Mouse (Mus musculus) ES-E14 (cell line): ENCODE results near the gene Suco. TPM values are rescaled to one million over a fixed set of nuclear protein-coding genes. Genes with fewer than 3 reads are reported as not detected.

Source experiments
- DNase-seq: peaks from one replicate; pipeline ENCODE4 v3.0.0-alpha.2; 2013; ENCODE audit warnings: low read depth, low spot score
- H3K27ac ChIP-seq: 2 replicates; pipeline ENCODE4 v1.5.1; 2012; ENCODE audit warnings: low read depth, mild to moderate bottlenecking, low read length, moderate library complexity, mixed read lengths; ENCODE audit not compliant: poor library complexity, insufficient read depth, severe bottlenecking
- H3K36me3 ChIP-seq: 2 replicates; pipeline ENCODE4 v1.6.1; 2012; ENCODE audit warnings: mild to moderate bottlenecking, low read length, moderate library complexity, mixed read lengths; ENCODE audit not compliant: control insufficient read depth, poor library complexity, insufficient read depth, severe bottlenecking
- H3K4me1 ChIP-seq, 2 experiments: fragments of 150-350 bp in 1 of 2; sonication (generic) in 1 of 2; 2 replicates each; pipeline ENCODE4 v1.6.1; 2012; ENCODE audit warnings: low read length in 2 of 2, mild to moderate bottlenecking in 1 of 2, mixed read lengths in 1 of 2; ENCODE audit not compliant: control insufficient read depth in 2 of 2, insufficient read depth in 2 of 2, poor library complexity in 1 of 2
- H3K4me3 ChIP-seq, 2 experiments: fragments of 150-350 bp in 1 of 2; sonication (generic) in 1 of 2; 2 replicates each; pipeline ENCODE4 v1.5.1; 2012; ENCODE audit warnings: low read length in 2 of 2, low read depth in 1 of 2, mild to moderate bottlenecking in 1 of 2, mixed read lengths in 1 of 2; ENCODE audit not compliant: insufficient read depth in 1 of 2, poor library complexity in 1 of 2, severe bottlenecking in 1 of 2
- H3K9ac ChIP-seq: 2 replicates; pipeline ENCODE4 v1.6.1; 2012; ENCODE audit warnings: low read depth, mild to moderate bottlenecking, low read length, mixed read lengths; ENCODE audit not compliant: poor library complexity, insufficient read depth, severe bottlenecking
- H3K9me3 ChIP-seq: fragments of 150-350 bp; sonication (generic); 2 replicates; pipeline ENCODE4 v1.6.1; 2012; ENCODE audit warnings: low read depth, mild to moderate bottlenecking, low read length; ENCODE audit not compliant: control insufficient read depth, insufficient read depth
- CHD2 ChIP-seq: IDR thresholded peaks from 2 replicates; pipeline ENCODE4 v1.6.1; 2014; ENCODE audit warnings: mild to moderate bottlenecking, low read depth, low read length, inconsistent platforms
- HCFC1 ChIP-seq: IDR thresholded peaks from 2 replicates; pipeline ENCODE4 v1.6.1; 2012; ENCODE audit warnings: low read length, inconsistent platforms, borderline replicate concordance; ENCODE audit not compliant: insufficient read depth
- MAFK ChIP-seq: IDR thresholded peaks from 2 replicates; pipeline ENCODE4 v1.6.1; 2014; ENCODE audit warnings: mild to moderate bottlenecking, low read depth, low read length, inconsistent platforms; ENCODE audit not compliant: insufficient read depth
- ZC3H11A ChIP-seq: IDR thresholded peaks from 2 replicates; pipeline ENCODE4 v1.6.1; 2012; ENCODE audit warnings: low read depth, mild to moderate bottlenecking, inconsistent platforms, low read length, borderline replicate concordance
- ZNF384 ChIP-seq: IDR thresholded peaks from 2 replicates; pipeline ENCODE4 v1.6.1; 2012; ENCODE audit warnings: low read depth, low read length, inconsistent platforms
- in situ Hi-C, 2 experiments: fragments of 600-800 bp; cut with MboI; formaldehyde crosslinking; loops; one replicate each; pipeline ENCODE4 v1.15.1; 2025; ENCODE audit warnings: low sequenced_read_pairs in 2 of 2, inconsistent platforms in 1 of 2; ENCODE audit not compliant: unreplicated experiment in 2 of 2
- total RNA-seq: library from RNA; depleted of rRNA; stranded (reverse); fragments of 300-350 nt; gene quantifications from 2 replicates; pipeline ENCODE4 v1.2.3, GENCODE M21; 2012; rRNA removed

Suco gene
- total RNA-seq: 48.2 and 56.9 TPM in 2 replicates

- in situ Hi-C loops: no loop called here
- H3K4me3 ChIP-seq: peak within 1 kb of the TSS; percentile 71 to 78
- no peaks in the 10 kb centered on the region; the same call in 1 of the 2 replicates for H3K36me3 ChIP-seq
- H3K9ac ChIP-seq: peak within 1 kb of the TSS; percentile 92
- peaks cover 0 to 1% of the 10 kb centered on the region in 2 experiments; a peak in 1 of 4 replicates for H3K4me1 ChIP-seq
- H3K27ac ChIP-seq: peak within 1 kb of the TSS; percentile 89
- DNase-seq: peak; percentile 96
- no peaks in the 10 kb centered on the region for H3K9me3 ChIP-seq
- TF ChIP-seq ZNF384: peak; percentile 97
- TF ChIP-seq MAFK: no peak
- peak; percentile 91 for TF ChIP-seq HCFC1
Observed at GRCm38 (mm10) chr1:161876553-161877447, at the start of gene Suco. Gene Suco (minus strand): TSS chr1:161876682.

GRCm38 (mm10) chr1:161925281-161925805 lies 48.9 kb upstream of the Suco start:
- H3K4me1 ChIP-seq: peaks cover 5 to 12% of the 10 kb centered on the region in 2 experiments; a peak in 2 of 4 replicates
- TF ChIP-seq HCFC1: no peak
- TF ChIP-seq ZNF384: no peak
- TF ChIP-seq CHD2: no peak
- TF ChIP-seq ZC3H11A: no peak
- TF ChIP-seq MAFK: no peak
- no peaks in the 10 kb centered on the region for H3K36me3 ChIP-seq
- no peak overlapping the region for H3K9ac ChIP-seq
- no peak overlapping the region for H3K27ac ChIP-seq
- DNase-seq: no peak
- no peak overlapping the region for H3K4me3 ChIP-seq
- in situ Hi-C loops: no loop called here
- no peaks in the 10 kb centered on the region for H3K9me3 ChIP-seq

- peaks cover 5 to 18% of the 10 kb centered on the region in 2 experiments; a peak in 3 of 4 replicates for H3K4me1 ChIP-seq
- in situ Hi-C loops: no loop called here
- H3K4me3 ChIP-seq: no peak overlapping the region
- no peak overlapping the region for H3K27ac ChIP-seq
- TF ChIP-seq ZC3H11A: no peak
- no peak for TF ChIP-seq CHD2
- no peak for TF ChIP-seq ZNF384
- TF ChIP-seq HCFC1: no peak
- TF ChIP-seq MAFK: no peak
- H3K36me3 ChIP-seq: no peaks in the 10 kb centered on the region
- no peaks in the 10 kb centered on the region for H3K9me3 ChIP-seq
- H3K9ac ChIP-seq: no peak overlapping the region
- DNase-seq: no peak
Observed at GRCm38 (mm10) chr1:161924321-161924720, 47.8 kb upstream of the Suco start.

DNA sequence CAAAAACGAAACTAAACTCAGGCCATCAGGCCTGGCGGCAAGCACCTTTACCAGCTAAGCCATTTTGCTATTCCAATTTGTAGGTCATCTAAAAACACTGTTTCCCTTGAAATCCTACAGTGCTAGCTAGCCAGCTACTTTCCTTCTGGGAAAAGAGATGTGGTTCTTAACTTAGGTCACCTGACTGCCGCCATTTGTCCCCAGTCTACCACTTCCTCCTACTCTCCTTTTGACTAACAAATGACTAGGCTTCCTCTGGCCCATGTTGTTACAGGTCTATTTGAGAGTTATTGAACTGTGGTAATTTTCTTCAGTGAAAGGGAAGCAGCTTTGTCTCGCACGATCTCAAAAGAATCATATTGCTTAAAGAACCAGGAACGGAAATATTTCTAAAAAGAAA lies 45.4 kb upstream of the Suco start:
- Histone ChIP-seq H3K27ac (no peak overlapping the region), H3K36me3 (no peaks in the 10 kb centered on the region), H3K4me1 (peaks cover 12 to 18% of the 10 kb centered on the region in 2 experiments; a peak in 3 of 4 replicates), H3K9ac (no peak overlapping the region), H3K4me3 (no peak overlapping the region), H3K9me3 (no peaks in the 10 kb centered on the region)
- TF ChIP-seq HCFC1 (no peak), CHD2 (no peak), ZNF384 (no peak), ZC3H11A (no peak), MAFK (no peak)
- in situ Hi-C loops: no loop called here
- DNase-seq: no peak
